Mouse (Mus musculus): ENCODE data around the gene Cbx7.

GRCm38 (mm10) chr15:79934776-79935175 is 36.1 kb downstream of the Cbx7 start:
- TF ChIP-seq POLR2A (IDR thresholded peaks at IDR 0.05; ENCODE audit: borderline replicate concordance, extremely low read depth, low read depth, low read length) (no peak), CTCF (IDR thresholded peaks at IDR 0.05; ENCODE audit: insufficient read depth, low read length) (no peak)
